Mouse (Mus musculus) embryonic facial prominence, embryonic 14.5 days (tissue): Measurements from ENCODE around the gene Cyth1. TPM values are rescaled to one million over a fixed set of nuclear protein-coding genes. Genes with fewer than 3 reads are reported as not detected.

Experiments used
- polyA plus RNA-seq: library from polyadenylated mRNA; unstranded; fragments of >200 nt; fragmentation: Nextera tagmentation; extraction: Ambion mirVana; gene quantifications from 2 replicates; pipeline ENCODE4 v1.2.1, GENCODE M21; 2014

The Cyth1 gene
- polyA plus RNA-seq, 1 experiment from 2014 or later, result 11.4 TPM

Other genes with a start within 250 kb of the Cyth1 start
- 0.06 and 0.09 TPM in 2 replicates for gene Dnah17, start 118.0 kb downstream of the Cyth1 start, polyA plus RNA-seq
- gene Usp36, start 41.7 kb upstream of the Cyth1 start, polyA plus RNA-seq, result 15.9 and 16.1 TPM in 2 replicates
- gene Cep295nl, start 93.9 kb upstream of the Cyth1 start, polyA plus RNA-seq, result 0.63 and 1.2 TPM in 2 replicates
- gene Timp2, start 107.1 kb upstream of the Cyth1 start, polyA plus RNA-seq, result 182 and 196 TPM in 2 replicates
- 11.8 and 14.2 TPM in 2 replicates for gene Lgals3bp, start 153.5 kb upstream of the Cyth1 start, polyA plus RNA-seq
- gene Cant1, start 170.5 kb upstream of the Cyth1 start, polyA plus RNA-seq, result 30.8 and 30.9 TPM in 2 replicates
- 14.3 and 15.9 TPM in 2 replicates for gene C1qtnf1, start 179.6 kb upstream of the Cyth1 start, polyA plus RNA-seq
- gene Engase, start 228.2 kb upstream of the Cyth1 start, polyA plus RNA-seq, result 6.0 and 7.6 TPM in 2 replicates